Mouse (Mus musculus) spleen, adult 18-20 months (tissue): Measurements from ENCODE around the gene Eif6.
A peak's percentile ranks its signal among the peaks of the same experiment; 100 is the strongest.

ENCODE experiments used
- DNase-seq, 2 experiments: peaks; one replicate each; pipeline ENCODE4 v3.0.0; 2022; ENCODE audit warnings: mixed read lengths in 2 of 2

Eif6 gene

DNA sequence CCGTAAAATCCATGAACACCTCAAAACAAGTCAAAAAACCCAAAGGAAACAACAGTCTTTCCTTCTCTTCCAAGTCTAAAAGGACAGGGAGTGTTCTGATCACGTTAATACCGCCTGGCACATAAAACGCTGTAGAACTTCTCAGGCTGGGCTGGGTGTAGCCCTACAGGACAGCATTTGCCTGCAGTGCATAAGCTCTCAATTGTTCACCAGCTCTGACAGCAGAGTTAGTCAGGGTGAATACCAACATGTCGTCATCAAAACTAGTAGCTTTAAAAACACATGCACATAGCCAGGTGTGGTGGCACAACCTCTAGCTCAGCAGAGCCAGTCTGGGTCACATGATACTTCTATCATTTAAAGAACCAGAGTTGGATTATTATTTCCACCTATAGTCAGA, 5.9 kb downstream of the Eif6 start:
- no peak for DNase-seq

DNA sequence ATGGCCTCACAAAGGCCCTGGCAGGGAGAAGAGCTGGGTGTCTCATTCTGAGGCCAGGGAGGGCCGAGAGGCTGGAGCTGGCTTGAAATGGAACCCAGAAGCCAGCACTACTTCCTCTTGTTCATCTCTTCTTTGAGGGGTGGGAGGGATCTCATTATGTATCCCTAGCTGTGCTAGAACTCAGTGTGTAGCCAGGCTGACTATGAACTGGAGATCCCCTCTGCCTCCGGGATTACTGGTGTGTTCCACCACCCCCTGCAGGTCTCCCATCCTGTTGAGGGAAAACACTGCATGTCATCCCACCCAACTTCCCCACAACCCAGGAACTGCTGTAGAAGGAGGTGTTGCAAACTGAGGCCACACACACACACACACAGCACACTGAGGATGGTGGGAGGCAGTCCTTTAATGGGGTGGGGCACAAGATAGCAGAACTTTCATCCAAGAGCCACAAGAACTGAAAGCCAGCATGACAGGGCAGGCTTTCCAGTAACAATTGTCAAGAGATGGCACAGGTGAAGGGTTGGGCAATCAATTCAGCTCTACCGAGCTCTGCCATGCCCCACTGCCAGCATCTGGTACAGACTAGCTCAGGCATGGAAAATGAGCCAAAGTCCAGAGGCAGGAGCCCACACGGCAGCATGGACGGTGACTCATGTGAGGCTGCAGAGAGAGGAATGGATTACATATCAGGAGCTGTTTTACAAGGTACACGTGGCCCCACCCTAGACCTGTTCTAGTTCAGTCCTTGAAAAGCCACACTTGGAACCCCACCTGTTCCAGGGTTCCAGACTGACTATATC, 7.1 kb downstream of the Eif6 start:
- DNase-seq, result no peak

DNA sequence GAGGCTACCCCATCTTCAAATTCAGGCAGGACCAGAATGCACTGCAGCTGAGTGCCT, 7.5 kb downstream of the Eif6 start, which contains the start of gene BC029722:
TSS of gene BC029722 (minus strand) at position 35 of the 57 bp plus-strand sequence.
- no peak for DNase-seq

DNA sequence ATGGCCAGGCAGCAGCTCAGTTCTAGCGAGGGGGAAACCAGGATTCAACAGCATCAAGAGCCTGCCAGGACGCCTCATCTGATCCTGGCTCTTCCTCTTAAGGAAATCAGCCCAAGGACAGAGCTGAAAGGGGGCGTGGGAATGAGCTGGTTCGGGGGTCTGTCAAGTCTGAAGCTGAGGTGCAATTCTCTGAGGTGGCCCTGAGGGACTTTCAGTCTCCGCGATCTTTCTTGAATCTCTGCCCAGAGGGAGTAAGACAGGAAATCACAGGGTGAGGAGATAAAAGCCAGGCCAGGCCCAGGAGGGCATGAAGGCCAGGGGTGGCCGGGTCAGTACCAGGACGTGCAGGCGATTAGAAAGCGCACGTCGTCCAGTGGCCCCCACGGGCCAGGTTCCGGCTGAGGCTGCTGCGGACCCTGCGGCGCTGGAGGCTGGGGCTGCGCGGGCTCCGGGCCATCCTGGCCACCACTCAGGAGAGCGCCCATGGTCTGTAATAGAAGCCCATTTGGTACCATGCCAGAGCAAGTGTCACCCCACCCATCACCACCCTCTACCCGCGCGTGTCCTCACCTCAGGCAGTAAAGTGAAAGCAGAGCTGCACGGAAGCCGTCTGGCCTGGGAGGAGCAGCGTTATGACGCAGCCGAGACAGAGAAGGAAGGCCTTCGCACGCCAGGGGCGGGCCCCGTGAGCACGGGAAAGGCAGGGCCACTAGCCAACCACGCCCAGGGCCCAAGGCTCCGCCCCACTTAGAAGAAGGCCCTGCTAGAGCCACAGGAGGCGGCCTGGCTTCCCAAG, 7.9 kb downstream of the Eif6 start:
- peak; percentile 91 to 97 for DNase-seq

DNA sequence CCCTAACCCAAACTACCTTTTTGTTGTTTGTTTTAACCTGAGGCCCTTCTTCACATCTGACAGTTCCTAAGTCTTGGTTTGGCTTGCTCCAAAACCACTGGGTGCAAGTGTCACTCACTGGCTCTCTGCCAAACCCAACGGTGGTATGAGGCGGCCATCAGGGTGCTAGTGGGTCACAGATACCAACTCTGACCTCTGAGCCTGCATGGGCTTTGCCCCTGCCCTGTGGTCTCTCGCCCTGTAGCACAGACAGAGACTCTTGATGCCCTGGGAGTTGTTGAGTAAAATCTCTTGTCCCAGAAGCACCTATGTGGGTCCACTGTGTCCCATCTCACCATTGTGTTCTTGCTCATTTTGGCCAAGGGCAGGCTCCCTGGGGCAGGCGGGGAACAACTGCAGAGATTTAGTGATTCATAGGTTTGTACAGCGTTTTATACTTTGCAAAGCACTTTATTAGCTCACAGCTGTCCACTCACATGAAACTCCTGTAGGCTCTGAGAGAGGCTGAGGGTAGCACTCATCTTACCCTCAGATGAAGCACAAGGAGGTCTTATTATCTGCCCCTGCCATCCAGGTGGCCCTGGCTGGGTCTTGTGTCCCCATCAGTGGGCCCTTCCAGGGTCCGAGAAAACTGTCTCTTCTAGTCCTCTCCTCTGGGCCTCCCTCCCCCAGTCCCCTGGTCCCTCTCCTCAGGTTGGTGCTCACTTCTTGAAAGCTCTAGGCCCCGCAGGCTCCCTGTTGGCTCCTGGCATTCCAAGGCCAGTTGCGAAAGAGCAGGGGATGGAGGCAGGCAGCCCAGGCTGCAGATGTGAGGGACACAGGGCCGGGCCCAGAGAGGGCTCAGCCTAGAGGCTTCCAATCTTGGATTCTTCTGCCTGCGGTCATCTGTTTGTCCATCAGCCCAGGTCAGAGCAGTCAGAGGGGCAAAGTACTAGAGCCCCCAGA, 9.2 kb downstream of the Eif6 start:
- no peak for DNase-seq

DNA sequence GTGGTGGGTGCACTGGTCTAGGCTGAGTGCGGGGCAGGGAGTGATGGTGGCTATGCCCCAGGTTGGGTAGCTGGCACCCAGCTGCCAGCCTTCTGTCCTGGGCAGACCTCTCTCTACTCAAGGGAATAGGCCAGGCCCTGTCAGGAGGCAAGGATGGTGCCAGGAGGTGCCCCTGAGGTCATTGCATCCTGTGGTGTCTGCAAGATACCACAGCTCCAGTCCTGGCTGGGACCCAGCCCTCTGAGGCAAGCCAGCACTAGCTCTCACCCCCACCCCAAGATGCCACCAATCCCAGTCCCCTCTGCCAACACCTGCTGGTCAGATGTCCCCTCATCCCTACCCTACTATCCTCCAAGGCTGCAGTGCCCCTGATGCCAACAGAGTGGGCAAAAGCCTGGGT, 10.5 kb downstream of the Eif6 start:
- no peak for DNase-seq

DNA sequence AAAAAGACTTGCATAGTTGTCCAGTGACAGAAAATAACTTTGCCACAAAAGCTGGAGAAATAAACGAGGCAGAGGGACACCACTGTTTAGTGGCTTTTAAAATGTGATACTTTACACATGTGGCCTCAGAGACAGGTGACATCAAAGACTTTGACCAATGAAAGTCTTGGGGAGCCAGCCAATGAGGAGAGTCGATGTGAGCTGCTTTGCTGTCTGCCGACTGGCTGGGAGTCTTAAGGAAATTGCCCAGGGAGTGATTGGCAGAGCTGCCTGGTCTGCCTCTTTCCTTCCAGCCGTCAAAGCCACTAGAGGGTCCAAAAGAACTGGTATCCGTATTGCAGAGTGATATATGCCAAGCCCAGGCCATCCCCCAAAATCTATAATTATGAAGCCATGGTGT, 11.9 kb downstream of the Eif6 start:
- no peak for DNase-seq

DNA sequence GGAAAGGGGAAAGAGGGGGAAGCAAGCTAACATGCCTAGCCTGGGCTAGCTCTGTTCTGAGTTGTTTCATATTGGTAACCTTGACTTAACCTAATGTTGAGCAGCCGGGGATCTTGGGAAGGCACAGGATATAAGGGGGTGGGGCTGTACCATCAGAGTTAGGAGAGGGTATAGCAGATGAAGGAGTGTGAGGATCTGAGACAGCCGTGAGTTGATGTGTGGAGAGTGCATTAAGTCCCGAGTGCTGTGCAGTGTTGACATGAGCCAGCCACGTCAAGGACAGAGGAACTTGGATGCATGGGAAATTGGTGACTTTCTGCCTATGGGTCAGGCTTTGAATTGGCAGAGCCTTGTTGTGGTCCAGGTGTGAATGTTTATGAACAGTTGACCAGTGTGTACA, 14.1 kb downstream of the Eif6 start:
- no peak for DNase-seq

DNA sequence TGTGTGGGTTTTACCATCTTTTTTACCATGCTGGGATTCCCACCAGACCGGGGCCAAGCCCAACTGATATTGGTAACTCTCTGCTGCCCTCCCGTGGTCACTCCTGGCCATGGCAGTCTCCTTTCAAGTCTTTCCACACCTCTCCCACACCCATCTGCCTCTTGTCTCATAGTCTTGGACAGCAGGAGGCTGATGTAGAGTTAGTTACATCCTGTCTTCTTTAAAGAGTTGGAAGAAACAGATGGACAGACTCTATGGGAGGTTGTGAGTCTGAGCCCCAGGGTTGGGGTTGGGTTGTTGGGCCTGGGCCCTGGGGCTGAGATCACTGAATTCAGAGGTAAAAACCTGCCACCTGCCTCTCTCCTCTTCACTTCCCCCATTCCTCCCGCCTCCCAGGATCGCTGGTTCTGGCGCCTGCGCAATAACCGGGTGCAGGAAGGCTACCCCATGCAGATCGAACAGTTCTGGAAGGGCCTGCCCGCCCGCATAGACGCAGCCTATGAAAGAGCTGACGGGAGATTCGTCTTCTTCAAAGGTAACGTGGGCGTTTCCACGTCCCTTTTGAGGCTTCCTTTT, 14.8 kb downstream of the Eif6 start:
- peak; percentile 41 to 79 for DNase-seq

DNA sequence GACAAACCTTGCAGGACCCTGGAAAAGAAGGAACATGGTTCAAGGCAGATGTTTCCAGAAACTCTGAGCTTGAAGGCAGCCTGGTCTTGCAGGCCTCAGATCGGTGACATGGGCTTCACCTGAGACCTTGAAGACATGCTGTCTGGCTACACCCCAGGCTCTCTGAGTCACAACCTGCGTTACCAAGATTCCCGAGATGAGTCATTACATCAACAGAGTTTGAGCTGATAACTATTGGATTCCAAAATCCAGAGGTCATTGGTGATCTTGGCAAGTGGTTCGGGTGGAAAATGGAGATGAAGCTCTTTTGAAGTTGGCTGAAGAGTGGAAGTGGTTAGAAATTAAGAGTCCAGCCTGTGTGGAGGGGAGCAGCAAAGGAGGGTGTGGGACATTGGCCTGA, 17.1 kb downstream of the Eif6 start:
- DNase-seq, result no peak

DNA sequence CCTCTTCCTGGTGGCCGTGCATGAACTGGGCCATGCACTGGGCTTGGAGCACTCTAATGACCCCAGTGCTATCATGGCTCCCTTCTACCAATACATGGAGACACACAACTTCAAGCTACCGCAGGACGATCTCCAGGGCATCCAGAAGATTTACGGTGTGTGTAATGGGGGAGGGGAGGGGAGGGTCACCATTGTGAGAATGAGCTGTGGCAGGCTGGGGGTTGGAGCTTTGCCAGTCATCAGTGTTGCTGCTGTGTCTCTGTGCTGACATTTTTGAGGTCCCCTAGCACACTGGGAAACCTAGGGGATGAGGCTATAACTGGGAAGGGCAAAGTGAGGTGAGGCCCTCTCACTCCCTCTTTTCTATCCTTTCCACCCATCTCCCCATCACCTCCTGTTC, 19.3 kb downstream of the Eif6 start:
- no peak for DNase-seq

DNA sequence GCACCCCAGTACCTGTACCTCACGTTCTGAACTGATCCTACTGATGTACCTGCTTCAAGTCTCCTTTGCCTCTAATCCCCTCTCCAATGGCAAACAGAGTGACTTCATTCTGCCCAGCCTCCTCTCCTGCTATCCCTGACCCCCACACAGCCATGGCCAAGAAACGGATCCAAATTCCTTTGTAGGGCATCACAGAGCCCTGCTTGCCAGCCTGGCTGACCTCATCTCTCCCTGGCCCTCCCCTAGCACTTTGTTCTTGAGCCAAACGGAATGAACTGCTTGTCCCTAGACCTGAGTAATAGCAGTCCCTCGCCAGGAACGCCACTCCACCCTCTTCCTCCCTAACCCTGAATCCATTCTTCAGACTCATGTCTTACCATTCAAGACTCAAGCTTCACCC, 20.2 kb downstream of the Eif6 start:
- no peak for DNase-seq

DNA sequence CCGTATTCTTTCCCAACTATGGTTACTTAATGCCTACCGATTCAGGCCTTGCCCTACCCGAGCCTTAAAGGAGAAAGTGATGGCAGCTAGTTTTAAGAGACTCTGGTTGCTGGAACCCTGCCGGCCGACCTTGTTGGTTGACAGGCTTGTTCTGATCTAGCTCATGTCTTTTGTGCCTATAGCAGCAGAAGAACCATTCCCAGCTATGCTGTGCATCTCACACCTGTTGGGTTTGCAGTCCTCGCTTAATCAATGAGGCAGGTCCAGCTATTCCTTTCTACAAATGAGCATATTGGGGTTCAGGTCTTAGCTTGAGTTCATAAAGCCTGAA, 20.8 kb downstream of the Eif6 start:
- no peak for DNase-seq

DNA sequence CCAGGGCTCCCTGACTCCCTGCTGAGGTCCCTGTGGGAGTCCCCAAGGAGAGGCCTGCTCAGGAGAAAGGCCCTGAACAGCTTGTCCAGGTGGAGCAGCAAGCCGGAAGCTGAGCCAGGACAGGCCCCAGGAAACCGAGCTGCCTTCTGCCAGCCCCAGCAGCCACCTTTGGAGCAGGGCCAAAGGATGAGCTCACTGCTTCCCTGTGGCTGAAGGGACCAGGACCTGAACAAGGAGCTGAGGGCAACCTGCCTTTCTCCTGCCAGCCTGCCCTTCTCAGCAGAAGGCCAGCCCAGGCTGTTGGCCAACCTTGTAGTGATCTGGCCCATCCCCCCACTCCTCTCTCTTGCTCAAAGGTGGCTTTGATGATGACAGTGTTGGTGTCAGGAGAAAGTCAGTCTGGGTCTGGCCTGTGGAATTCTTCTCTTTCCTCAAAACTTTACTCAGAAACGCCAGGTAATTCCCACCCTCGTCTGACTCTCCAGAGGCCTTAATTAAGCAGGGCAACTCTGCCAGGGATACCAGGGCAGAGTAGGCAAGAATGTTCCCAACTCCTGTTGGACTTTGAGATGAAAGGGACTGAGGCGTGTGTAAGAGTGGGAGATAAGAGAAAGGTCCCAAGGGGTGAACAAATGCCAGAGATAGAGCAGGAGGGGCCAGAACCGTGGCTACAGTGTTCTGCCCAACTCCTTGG, 21.3 kb downstream of the Eif6 start:
- DNase-seq, result no peak

DNA sequence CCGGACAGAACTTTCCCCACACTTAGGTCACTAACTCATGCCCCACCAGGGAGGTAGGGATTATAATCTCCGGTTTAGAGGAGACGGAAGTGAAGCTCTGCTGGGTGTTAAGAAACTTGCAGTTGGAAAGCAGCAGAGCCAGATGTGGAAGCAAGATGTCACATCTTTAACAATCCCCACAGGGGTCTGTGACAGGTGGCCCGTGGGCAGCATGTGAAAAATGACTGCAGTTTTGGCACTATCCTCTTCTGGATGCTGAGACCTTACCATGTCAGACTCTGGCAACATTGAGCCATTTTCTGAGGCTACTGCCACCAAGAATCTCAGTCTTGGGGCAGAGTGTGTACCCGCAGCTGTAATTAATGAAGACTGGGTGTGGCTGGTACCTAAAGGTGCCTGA, 22.7 kb downstream of the Eif6 start:
- no peak for DNase-seq

DNA sequence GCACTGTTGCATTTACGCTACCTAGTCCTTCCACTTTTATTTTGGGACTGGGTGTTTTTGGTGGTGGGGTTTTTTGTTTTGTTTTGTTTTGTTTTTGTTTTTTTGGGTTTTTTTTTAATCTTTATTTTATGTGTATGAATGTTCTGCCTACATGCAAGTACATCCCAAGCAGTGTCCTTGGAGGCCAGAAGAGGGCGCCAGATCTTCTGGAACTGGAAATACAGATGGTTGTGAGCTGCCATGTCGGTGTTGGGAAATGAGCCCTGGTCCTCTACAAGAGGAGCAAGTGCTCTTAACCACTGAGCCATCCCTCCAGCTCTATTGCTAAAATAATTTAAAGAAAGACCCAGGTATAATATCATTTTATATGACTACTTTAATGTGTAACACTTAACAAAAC, 24.0 kb downstream of the Eif6 start:
- DNase-seq, result no peak

DNA sequence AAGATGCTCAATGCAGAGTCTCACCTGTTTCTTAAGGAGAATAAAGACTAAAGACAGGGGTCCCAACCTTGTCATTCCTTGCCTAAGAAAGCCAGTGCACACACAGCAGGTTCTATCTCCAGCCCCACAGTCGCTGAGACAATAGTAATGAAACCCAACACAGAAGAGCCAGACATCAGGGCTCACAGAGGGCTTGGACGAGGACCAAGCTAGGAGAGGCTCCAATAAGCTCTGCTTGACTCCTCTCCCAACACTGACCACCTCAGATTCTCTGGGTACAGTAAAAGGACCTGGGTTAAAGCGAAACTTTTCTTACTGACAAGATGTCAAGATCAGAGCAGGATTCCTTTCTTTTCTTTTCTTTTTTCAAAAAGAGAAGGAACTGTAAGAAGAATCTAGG, 28.1 kb downstream of the Eif6 start:
- no peak for DNase-seq

DNA sequence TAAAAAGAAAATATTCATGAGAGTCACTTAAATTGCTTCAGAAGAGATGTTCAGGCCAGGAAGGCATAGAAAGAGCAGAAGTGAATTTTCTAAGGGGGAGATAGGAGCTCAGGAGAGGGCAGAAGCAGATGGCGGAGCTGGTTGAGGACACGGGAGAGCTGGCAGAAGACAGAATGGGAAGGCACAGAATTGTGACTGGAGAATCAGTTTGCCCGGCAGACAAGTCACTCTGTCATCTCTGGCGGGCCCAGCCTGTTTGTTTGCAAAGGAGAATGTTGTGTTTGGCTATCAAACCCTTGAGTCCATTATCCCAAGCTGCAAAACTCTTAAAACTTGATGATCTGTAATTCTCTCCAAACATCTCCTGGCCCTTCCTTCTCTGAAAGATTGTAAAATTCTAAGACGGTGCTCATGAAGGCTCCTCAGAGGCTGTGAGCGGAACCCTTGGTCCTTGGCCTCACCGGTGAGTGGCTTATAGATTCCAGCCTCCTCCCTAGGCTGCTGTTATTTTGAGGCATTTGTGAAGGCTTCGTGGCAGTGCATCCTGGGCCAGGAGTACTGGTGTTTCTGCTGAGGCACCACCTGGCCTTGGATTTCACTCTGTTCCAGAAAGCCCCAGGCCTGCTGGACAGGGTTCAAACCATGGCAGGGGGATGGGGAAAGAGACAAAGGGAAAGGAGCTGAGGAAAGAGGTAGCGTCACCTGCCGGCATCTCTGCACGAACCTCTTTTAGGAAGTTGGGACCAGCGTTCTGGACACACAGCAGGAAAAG, 31.9 kb downstream of the Eif6 start:
- DNase-seq, result no peak

DNA sequence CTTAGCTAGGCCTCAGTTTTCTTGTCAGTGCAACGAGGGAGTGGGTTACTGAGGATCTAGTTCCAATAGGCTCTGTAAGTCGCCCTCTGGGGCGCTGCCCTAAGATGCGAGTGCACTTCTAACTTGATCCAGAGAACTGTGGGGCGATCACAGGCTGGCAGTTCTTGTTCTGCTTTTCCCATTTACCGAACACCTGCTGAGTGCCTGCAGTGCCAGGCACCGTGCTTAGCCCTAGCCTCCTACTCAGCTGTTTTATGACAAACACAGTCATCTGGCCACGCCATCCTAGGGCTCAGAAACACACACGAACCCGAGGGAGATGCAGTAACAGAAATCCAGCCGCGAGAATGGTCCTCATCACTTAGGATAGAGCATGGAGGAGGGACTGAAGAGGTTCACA, 33.8 kb downstream of the Eif6 start:
- no peak for DNase-seq

DNA sequence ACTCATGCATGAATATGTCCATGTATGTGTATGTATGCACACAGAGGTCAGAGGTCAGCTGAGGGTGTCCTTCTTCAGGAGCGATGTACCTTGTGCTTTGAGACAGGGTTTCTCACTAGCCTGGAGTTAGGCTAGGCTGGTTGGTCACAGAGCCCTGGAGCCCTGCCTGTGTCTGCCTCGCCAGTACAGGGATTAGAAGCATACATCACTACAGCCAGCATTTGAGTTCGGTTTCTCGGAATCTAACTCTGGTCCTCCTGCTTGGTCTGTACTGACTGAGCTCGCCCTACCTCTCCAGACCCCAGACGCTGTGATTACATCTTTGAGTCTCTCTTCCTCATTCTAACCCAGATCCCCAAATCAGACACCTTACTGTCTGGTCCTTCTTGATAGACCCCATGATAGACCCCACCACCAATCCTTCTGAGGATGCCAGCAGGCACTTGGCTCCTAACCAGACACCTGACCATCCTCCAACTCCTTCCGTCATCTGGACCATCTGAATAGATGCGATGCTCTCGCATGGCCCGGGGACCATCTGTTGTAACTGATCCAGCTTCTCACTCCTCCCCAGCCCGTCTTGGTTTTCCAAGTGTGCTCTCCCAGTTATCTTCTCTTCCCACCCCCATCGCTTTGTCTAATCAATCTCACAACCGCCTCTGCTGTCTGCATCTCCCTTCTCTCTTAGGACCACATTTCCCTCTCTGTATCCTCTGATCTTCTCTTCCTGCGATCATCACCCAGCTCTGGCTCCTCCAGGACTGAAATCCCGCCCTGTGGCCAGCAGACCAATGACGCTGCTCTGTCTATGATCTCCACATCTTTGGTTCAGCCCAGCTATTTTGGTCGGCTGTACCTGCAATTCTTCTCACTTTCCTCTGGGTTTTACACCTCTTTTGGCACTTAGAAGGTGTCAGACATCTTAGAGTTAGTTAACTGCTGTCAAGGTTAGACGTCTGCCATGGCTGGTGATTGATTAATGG, 38.5 kb downstream of the Eif6 start:
- no peak for DNase-seq

DNA sequence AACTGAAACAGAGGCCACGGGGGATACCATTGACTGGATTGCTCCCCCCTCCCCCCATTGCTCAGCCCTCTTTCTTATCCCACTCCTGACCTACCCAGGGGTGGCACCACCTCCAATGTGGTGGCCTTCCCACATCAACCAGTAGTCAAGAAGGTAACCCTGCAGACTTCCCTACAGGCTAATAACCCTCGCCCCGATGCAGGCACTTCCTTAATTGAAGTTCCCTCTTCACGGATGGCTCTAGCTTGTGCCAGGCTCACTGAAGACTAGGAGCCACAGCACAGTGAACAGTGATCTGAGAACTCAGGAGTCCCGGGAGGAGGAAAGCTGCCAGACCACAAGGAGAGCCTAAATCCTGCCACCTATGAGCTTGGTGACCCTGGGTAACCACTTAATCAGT, 39.8 kb downstream of the Eif6 start:
- no peak for DNase-seq
